Mouse (Mus musculus) spleen, adult 2 months (tissue): Measurements from ENCODE around the gene Myo3b.

Experiments
- CTCF ChIP-seq: fragments of 200-500 bp; IDR thresholded peaks from 2 replicates; pipeline ENCODE4 v1.5.1; 2011; ENCODE audit warnings: mild to moderate bottlenecking, inconsistent platforms; ENCODE audit not compliant: insufficient read depth, insufficient read length, insufficient replicate concordance; ENCODE audit errors: extremely low read depth
- POLR2A ChIP-seq: fragments of 200-500 bp; IDR thresholded peaks from 2 replicates; pipeline ENCODE4 v1.6.1; 2011; ENCODE audit warnings: low read depth, low read length, inconsistent platforms

GRCm38 (mm10) chr2:70278425-70279277 lies 239.7 kb downstream of the Myo3b start:
- TF ChIP-seq CTCF (no peak), POLR2A (no peak)
